In the genomic region with DNA sequence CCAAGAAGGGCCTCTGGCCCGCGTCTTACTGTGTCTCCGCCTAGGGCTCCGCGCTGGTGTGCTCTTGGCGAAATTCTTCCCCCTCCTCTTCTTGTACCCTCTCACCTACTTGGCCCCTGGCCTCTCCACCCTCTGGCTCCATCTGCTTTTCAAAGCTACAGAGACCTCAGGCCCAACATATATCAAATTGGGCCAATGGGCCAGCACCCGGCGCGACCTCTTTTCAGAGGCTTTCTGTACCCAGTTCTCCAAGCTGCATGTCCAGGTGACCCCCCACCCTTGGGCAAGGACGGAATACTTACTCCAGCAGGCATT, we compare ENCODE assay signal across 8 mouse cellular contexts. TPM values are rescaled to one million over a fixed set of nuclear protein-coding genes. Genes with fewer than 3 reads are reported as not detected.
DNase-seq lines count a peak whose midpoint lies in the region; ATAC-seq and TF ChIP-seq lines count a peak whose summit lies in the region.

No protein-coding gene starts in this region.

- TF ChIP-seq CTCF in bone marrow macrophage, adult 2 months (IDR thresholded peaks at IDR 0.05; ENCODE audit: low read depth, low read length) = no peak

- 19% methylated on average over 10 of the region's 10 CpGs for WGBS in heart, embryonic 12.5 days
- 21% methylated on average over 10 of the region's 10 CpGs for WGBS in kidney, embryonic 16.5 days
- WGBS in midbrain, embryonic 16.5 days = 27% methylated on average over 10 of the region's 10 CpGs

- intact Hi-C loops in heart, postnatal 25 days (cut with DNase I) = no loop called here

- DNase-seq in heart, adult 18-20 months = peak; percentile 39 to 54
- DNase-seq in heart, postnatal 25 days (ENCODE audit: low spot score) = no peak
- DNase-seq in layer of hippocampus, adult 9-11 months = no peak
- no peak for DNase-seq in right cerebral cortex, postnatal 14 days

- peak overlapping the region; percentile 72 for H3K4me3 ChIP-seq in bone marrow macrophage, adult 2 months (ENCODE audit: insufficient read depth, low read length)
- peak overlapping the region; percentile 98 for H3K4me3 ChIP-seq in heart, embryonic 12.5 days
- H3K4me3 ChIP-seq in kidney, embryonic 16.5 days (ENCODE audit: low read length) = peak overlapping the region; percentile 84
- peak overlapping the region; percentile 69 for H3K4me3 ChIP-seq in midbrain, embryonic 16.5 days (ENCODE audit: low read depth, low read length)

- H3K4me2 ChIP-seq in heart, embryonic 12.5 days = peak overlapping the region; percentile 93
- peak overlapping the region; percentile 79 for H3K4me2 ChIP-seq in kidney, embryonic 16.5 days (replicated peaks; ENCODE audit: low read depth, low read length)
- peak overlapping the region; percentile 88 for H3K4me2 ChIP-seq in midbrain, embryonic 16.5 days (ENCODE audit: low read length)

- peak overlapping the region; percentile 66; the same call in 1 of the 2 replicates for H3K27ac ChIP-seq in bone marrow macrophage, adult 2 months (ENCODE audit: insufficient read depth, low read depth, low read length)
- peak overlapping the region; percentile 97 for H3K27ac ChIP-seq in heart, embryonic 12.5 days (ENCODE audit: poor library complexity, severe bottlenecking)
- peak overlapping the region; percentile 93; the same call in 1 of the 2 replicates for H3K27ac ChIP-seq in kidney, embryonic 16.5 days (ENCODE audit: low read length)
- peak overlapping the region; percentile 95 for H3K27ac ChIP-seq in midbrain, embryonic 16.5 days (ENCODE audit: low read length)

- H3K4me1 ChIP-seq in bone marrow macrophage, adult 2 months (ENCODE audit: control insufficient read depth, insufficient read depth, low read length) = peaks cover 13% of the 10 kb centered on the region
- H3K4me1 ChIP-seq in heart, embryonic 12.5 days (replicated peaks) = peaks cover 16% of the 10 kb centered on the region
- H3K4me1 ChIP-seq in kidney, embryonic 16.5 days (ENCODE audit: insufficient read depth, low read length) = peaks cover 10% of the 10 kb centered on the region
- H3K4me1 ChIP-seq in midbrain, embryonic 16.5 days (ENCODE audit: control insufficient read depth, insufficient read depth, low read length) = peaks cover 13% of the 10 kb centered on the region

- ATAC-seq in heart, embryonic 12.5 days (ENCODE audit: insufficient number of reproducible peaks, low FRiP score) = peak; percentile 22; the same call in 1 of the 2 replicates
- peak; percentile 20; the same call in 1 of the 2 replicates for ATAC-seq in kidney, embryonic 16.5 days (ENCODE audit: low FRiP score, low TSS enrichment)
- ATAC-seq in midbrain, embryonic 16.5 days = peak; percentile 3

- peaks cover 18% of the 10 kb centered on the region for H3K36me3 ChIP-seq in heart, embryonic 12.5 days
- peaks cover under 1% of the 10 kb centered on the region; the same call in 1 of the 2 replicates for H3K36me3 ChIP-seq in kidney, embryonic 16.5 days (ENCODE audit: insufficient read depth, low read length)
- H3K36me3 ChIP-seq in midbrain, embryonic 16.5 days (ENCODE audit: control insufficient read depth, insufficient read depth, low read length) = peaks cover 6% of the 10 kb centered on the region; the same call in 1 of the 2 replicates

- H3K9ac ChIP-seq in heart, embryonic 12.5 days = peak overlapping the region; percentile 90
- H3K9ac ChIP-seq in kidney, embryonic 16.5 days (replicated peaks; ENCODE audit: low read length) = peak overlapping the region; percentile 87
- peak overlapping the region; percentile 86 for H3K9ac ChIP-seq in midbrain, embryonic 16.5 days (ENCODE audit: low read depth, low read length)

- H3K27me3 ChIP-seq in heart, embryonic 12.5 days (replicated peaks) = no peaks in the 10 kb centered on the region
- no peaks in the 10 kb centered on the region for H3K27me3 ChIP-seq in kidney, embryonic 16.5 days (ENCODE audit: insufficient read depth, low read length)
- H3K27me3 ChIP-seq in midbrain, embryonic 16.5 days (ENCODE audit: control insufficient read depth, insufficient read depth, low read depth, low read length) = no peaks in the 10 kb centered on the region

- H3K9me3 ChIP-seq in heart, embryonic 12.5 days (replicated peaks) = no peaks in the 10 kb centered on the region
- no peaks in the 10 kb centered on the region for H3K9me3 ChIP-seq in kidney, embryonic 16.5 days (ENCODE audit: low read length)
- no peaks in the 10 kb centered on the region for H3K9me3 ChIP-seq in midbrain, embryonic 16.5 days (replicated peaks; ENCODE audit: control insufficient read depth, low read length, poor library complexity, severe bottlenecking)

- TF ChIP-seq POLR2A in bone marrow macrophage, adult 2 months (IDR thresholded peaks at IDR 0.05; ENCODE audit: borderline replicate concordance, low read depth, low read length) = no peak

RNA-seq across cellular contexts. Expression of a gene that starts 0.8 kb away (rescaled TPM):
- total RNA-seq in heart, adult 18-20 months (2021) = 10 to 100 TPM; 13.1 to 13.6 TPM
- total RNA-seq in heart, postnatal 25 days (2021) = 10 to 100 TPM; 16.5 to 16.6 TPM
- polyA plus RNA-seq in bone marrow macrophage, adult 2 months (2012; ENCODE audit: insufficient read depth, insufficient read length, missing spikeins) = 17.1 and 21.2 TPM in 2 replicates
- polyA plus RNA-seq in heart, embryonic 12.5 days (2016; fragmentation: Nextera tagmentation; extraction: Ambion mirVana) = 17.0 and 17.4 TPM in 2 replicates
- 31.7 and 32.8 TPM in 2 replicates for polyA plus RNA-seq in kidney, embryonic 16.5 days (2015; fragmentation: Nextera tagmentation; extraction: Ambion mirVana)
- polyA plus RNA-seq in midbrain, embryonic 16.5 days (2015; fragmentation: Nextera tagmentation; extraction: Ambion mirVana) = 47.2 and 50.3 TPM in 2 replicates

RNA-seq across cellular contexts. Expression of a gene that starts 11.0 kb away (rescaled TPM):
- total RNA-seq in heart, adult 18-20 months (2021) = 1 to 10 TPM in 1 of 2 experiments, not detected in 1; 1.7 TPM
- total RNA-seq in heart, postnatal 25 days (2021) = not detected
- polyA plus RNA-seq in bone marrow macrophage, adult 2 months (2012; ENCODE audit: insufficient read depth, insufficient read length, missing spikeins) = not detected in 2 replicates
- polyA plus RNA-seq in heart, embryonic 12.5 days (2016; fragmentation: Nextera tagmentation; extraction: Ambion mirVana) = 1.0 TPM in 1 of 2 replicates, not detected in the other
- 3.8 TPM in 1 of 2 replicates, not detected in the other for polyA plus RNA-seq in kidney, embryonic 16.5 days (2015; fragmentation: Nextera tagmentation; extraction: Ambion mirVana)
- 0.70 and 2.1 TPM in 2 replicates for polyA plus RNA-seq in midbrain, embryonic 16.5 days (2015; fragmentation: Nextera tagmentation; extraction: Ambion mirVana)

RNA-seq across cellular contexts. Expression of a gene that starts 16.8 kb away (rescaled TPM):
- total RNA-seq in heart, adult 18-20 months (2021) = 1 to 10 TPM; 5.8 to 6.2 TPM
- 1 to 10 TPM; 7.6 to 9.9 TPM for total RNA-seq in heart, postnatal 25 days (2021)
- 4.3 and 5.0 TPM in 2 replicates for polyA plus RNA-seq in bone marrow macrophage, adult 2 months (2012; ENCODE audit: insufficient read depth, insufficient read length, missing spikeins)
- 26.8 and 28.2 TPM in 2 replicates for polyA plus RNA-seq in heart, embryonic 12.5 days (2016; fragmentation: Nextera tagmentation; extraction: Ambion mirVana)
- 20.6 and 20.9 TPM in 2 replicates for polyA plus RNA-seq in kidney, embryonic 16.5 days (2015; fragmentation: Nextera tagmentation; extraction: Ambion mirVana)
- polyA plus RNA-seq in midbrain, embryonic 16.5 days (2015; fragmentation: Nextera tagmentation; extraction: Ambion mirVana) = 15.6 and 17.0 TPM in 2 replicates

RNA-seq across cellular contexts. Expression of a gene that starts 17.9 kb away (rescaled TPM):
- 100 to 1,000 TPM; 707 to 787 TPM for total RNA-seq in heart, adult 18-20 months (2021)
- 100 to 1,000 TPM; 685 to 720 TPM for total RNA-seq in heart, postnatal 25 days (2021)
- 68.1 and 70.5 TPM in 2 replicates for polyA plus RNA-seq in bone marrow macrophage, adult 2 months (2012; ENCODE audit: insufficient read depth, insufficient read length, missing spikeins)
- 541 and 562 TPM in 2 replicates for polyA plus RNA-seq in heart, embryonic 12.5 days (2016; fragmentation: Nextera tagmentation; extraction: Ambion mirVana)
- 326 and 331 TPM in 2 replicates for polyA plus RNA-seq in kidney, embryonic 16.5 days (2015; fragmentation: Nextera tagmentation; extraction: Ambion mirVana)
- polyA plus RNA-seq in midbrain, embryonic 16.5 days (2015; fragmentation: Nextera tagmentation; extraction: Ambion mirVana) = 390 and 451 TPM in 2 replicates

Comparison
In these comparisons a context has a peak if more than half of its experiments do, and no peak if none do; other contexts are left out.
1. DNase-seq: peak in heart, adult 18-20 months (2 of 2); none in heart, postnatal 25 days (single experiment), layer of hippocampus, adult 9-11 months (single experiment) and right cerebral cortex, postnatal 14 days (single experiment).
2. Peak in every context shown above with its lines, with median percentiles within 50 percentile points of each other: H3K27ac ChIP-seq, H3K4me3 ChIP-seq, ATAC-seq, H3K4me2 ChIP-seq and H3K9ac ChIP-seq.